ENCODE assay signal across 15 mouse cellular contexts in genomic region chr15:91633051-91633450, GRCm38 (mm10).
"Had no signal": no experiment of that assay in that cellular context is flagged by ENCODE, and none has a peak within 500 bp of the region (broad histone marks: within the 10 kb centered on the region; RNA-seq: fewer than 3 reads in every experiment).

No protein-coding gene starts in this region.

- DNase-seq: kidney, adult 2 months; kidney, postnatal 14 days; right cerebral cortex, adult 18-20 months; right cerebral cortex, postnatal 25 days; thymus, adult 2 months; thymus, postnatal 4 days had no signal

- H3K27ac ChIP-seq: kidney, embryonic 15.5 days; left cerebral cortex, adult 2 months; limb, embryonic 10.5 days; liver, embryonic 14.5 days; midbrain, embryonic 12.5 days; stomach, embryonic 15.5 days had no signal

- H3K9ac ChIP-seq: kidney, embryonic 15.5 days; liver, embryonic 14.5 days; midbrain, embryonic 12.5 days; stomach, embryonic 15.5 days had no signal

- H3K27me3 ChIP-seq: kidney, embryonic 15.5 days; megakaryocyte, embryonic 14.5 days; midbrain, embryonic 12.5 days; stomach, embryonic 15.5 days had no signal

- H3K4me3 ChIP-seq: kidney, embryonic 15.5 days; left cerebral cortex, adult 2 months; limb, embryonic 10.5 days; megakaryocyte, embryonic 14.5 days; midbrain, embryonic 12.5 days; stomach, embryonic 15.5 days had no signal

- ATAC-seq: intestine, embryonic 16.5 days; midbrain, embryonic 16.5 days had no signal

- H3K9me3 ChIP-seq: kidney, embryonic 15.5 days; limb, embryonic 10.5 days; midbrain, embryonic 12.5 days; stomach, embryonic 15.5 days had no signal

- H3K4me2 ChIP-seq: kidney, embryonic 15.5 days; midbrain, embryonic 12.5 days; stomach, embryonic 15.5 days had no signal

- H3K36me3 ChIP-seq: kidney, embryonic 15.5 days; limb, embryonic 10.5 days; midbrain, embryonic 12.5 days; stomach, embryonic 15.5 days had no signal

- H3K4me1 ChIP-seq: kidney, embryonic 15.5 days; megakaryocyte, embryonic 14.5 days; midbrain, embryonic 12.5 days; stomach, embryonic 15.5 days had no signal
